Mouse (Mus musculus) erythroid progenitor cell, adult 5-6 weeks (primary cell): Measurements from ENCODE around the gene Zfp207. TPM values are rescaled to one million over a fixed set of nuclear protein-coding genes. Genes with fewer than 3 reads are reported as not detected.
"Not testable (repeated sequence)": the region's sequence is repeated elsewhere in the genome, so short reads cannot be mapped to it uniquely, and the experiment has no call there.

Source experiments
- ATAC-seq: replicated peaks from 2 replicates; pipeline ENCODE4 v1.8.0; 2016; ENCODE audit warnings: moderate number of reproducible peaks, mild to moderate bottlenecking, moderate TSS enrichment, inconsistent platforms; ENCODE audit not compliant: poor library complexity, low FRiP score, severe bottlenecking
- total RNA-seq, 2 experiments: library from RNA; stranded (forward) in 1 of 2; stranded (reverse) in 1 of 2; fragments of 150-400 nt in 1 of 2; fragments of 186-747, 209-891 nt in 1 of 2; gene quantifications; 2 replicates each; pipeline versions ENCODE4 v1.2.3 to v1.2.4; 2015 to 2017; ENCODE audit warnings: low replicate concordance in 2 of 2

Gene Zfp207
- total RNA-seq, 2 experiments from 2014 or later: 295 to 462 TPM

GRCm38 (mm10) chr11:80396617-80397016 is 13.5 kb downstream of the Zfp207 start:
- ATAC-seq: no peak

GRCm38 (mm10) chr11:80407878-80408277 is 24.8 kb downstream of the Zfp207 start:
- not testable (repeated sequence) for ATAC-seq

GRCm38 (mm10) chr11:80410377-80410776 is 27.3 kb downstream of the Zfp207 start:
- ATAC-seq: no peak

- ATAC-seq: no peak
Measured at GRCm38 (mm10) chr11:80417085-80417484, 34.0 kb downstream of the Zfp207 start.

- no peak for ATAC-seq
Measured at GRCm38 (mm10) chr11:80419743-80420142, 36.7 kb downstream of the Zfp207 start.

- ATAC-seq: no peak
Measured at GRCm38 (mm10) chr11:80420202-80420984, 37.3 kb downstream of the Zfp207 start.

- no peak for ATAC-seq
Measured at GRCm38 (mm10) chr11:80421421-80422047, 38.5 kb downstream of the Zfp207 start.

- no peak for ATAC-seq
Measured at GRCm38 (mm10) chr11:80424691-80425090, 41.6 kb downstream of the Zfp207 start.

GRCm38 (mm10) chr11:80425247-80425778 is 42.2 kb downstream of the Zfp207 start:
- ATAC-seq: no peak

GRCm38 (mm10) chr11:80426029-80426813 is 43.1 kb downstream of the Zfp207 start:
- not testable (repeated sequence) for ATAC-seq

GRCm38 (mm10) chr11:80428381-80429008 is 45.4 kb downstream of the Zfp207 start, which contains the start of gene Psmd11:
TSS of gene Psmd11 (plus strand) at chr11:80428615.
- peak; percentile 100 for ATAC-seq

- ATAC-seq: peak; percentile 69
Measured at GRCm38 (mm10) chr11:80429009-80429475, 46.0 kb downstream of the Zfp207 start.

GRCm38 (mm10) chr11:80429500-80430166 is 46.6 kb downstream of the Zfp207 start:
- no peak for ATAC-seq

GRCm38 (mm10) chr11:80430366-80430910 is 47.4 kb downstream of the Zfp207 start:
- no peak for ATAC-seq

GRCm38 (mm10) chr11:80446916-80447315 is 63.8 kb downstream of the Zfp207 start:
- ATAC-seq: no peak

- ATAC-seq: no peak
Measured at GRCm38 (mm10) chr11:80449859-80450258, 66.8 kb downstream of the Zfp207 start.

GRCm38 (mm10) chr11:80452242-80452641 is 69.2 kb downstream of the Zfp207 start:
- ATAC-seq: no peak

GRCm38 (mm10) chr11:80453198-80453597 is 70.1 kb downstream of the Zfp207 start:
- no peak for ATAC-seq
